Mouse (Mus musculus): Measurements from ENCODE around the gene Tymp.
A peak's percentile ranks its signal among the peaks of the same experiment; 100 is the strongest.

Gene Tymp

DNA sequence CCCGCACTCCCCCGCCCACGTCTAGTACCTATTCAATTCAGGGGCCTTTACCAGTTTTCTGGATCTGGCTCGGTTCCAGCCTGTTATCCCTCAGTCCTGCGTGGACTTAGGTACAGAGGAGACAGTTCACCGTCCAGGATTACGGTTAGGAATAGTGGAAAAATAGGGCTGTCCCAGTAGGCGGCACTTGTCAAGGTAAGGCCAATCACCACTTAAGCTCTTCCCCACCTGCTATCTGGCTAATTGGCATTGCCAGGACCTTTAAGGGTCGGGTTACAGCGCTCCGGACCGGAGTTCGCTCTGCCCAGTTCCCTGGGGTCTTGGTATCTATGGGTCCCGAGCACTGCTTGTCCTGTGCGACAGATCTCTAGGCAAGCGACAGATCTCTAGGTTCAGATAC is at the start of gene Tymp:
TSS of gene Tymp (minus strand) at position 83 of the 400 bp plus-strand sequence.
- no peak for DNase-seq (ENCODE audit: low spot score)

DNA sequence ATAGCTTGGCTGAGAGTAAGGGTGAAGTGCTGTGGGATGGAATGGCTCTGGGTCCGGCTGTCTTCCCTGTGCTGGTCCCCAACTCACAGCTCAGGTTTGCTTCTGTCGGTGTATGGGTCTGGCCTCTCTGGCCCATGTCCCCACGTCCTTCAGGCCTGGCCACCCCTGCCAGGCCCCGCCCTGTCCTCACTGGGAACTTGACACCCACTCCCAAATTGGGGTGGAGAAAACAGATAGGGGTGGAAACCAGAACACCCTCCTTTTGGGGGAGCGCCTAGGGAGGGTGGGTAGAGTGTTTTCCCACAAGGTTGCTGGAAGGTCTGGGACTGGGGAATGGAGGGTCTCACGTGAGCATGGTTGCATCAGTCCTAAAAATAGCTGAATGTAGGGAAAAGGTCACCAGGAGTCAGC is 48.9 kb upstream of the Tymp start, which contains the start of gene Cpt1b:
TSS of gene Cpt1b (minus strand) at position 153 of the 411 bp plus-strand sequence.
- no peak for DNase-seq (ENCODE audit: low spot score)

DNA sequence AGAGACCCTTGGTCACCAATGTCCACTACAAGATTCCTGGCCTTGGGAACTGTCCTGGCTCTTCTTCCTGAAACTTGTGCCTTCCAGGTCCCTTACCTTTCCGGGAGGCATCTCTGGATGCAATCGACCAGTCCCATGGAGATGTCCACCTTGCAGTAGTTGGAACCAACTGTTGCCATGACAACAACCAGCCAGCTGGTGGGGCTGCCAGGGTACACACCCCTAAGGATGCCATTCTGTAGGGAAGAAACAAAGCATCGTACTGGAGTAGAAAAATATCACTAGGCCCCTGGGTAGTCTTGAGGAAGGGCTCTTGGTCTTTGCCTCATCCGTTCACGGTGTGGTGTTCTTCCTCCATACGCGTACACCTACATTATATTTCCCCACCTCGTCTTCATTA is 47.8 kb upstream of the Tymp start:
- DNase-seq (ENCODE audit: low spot score): no peak

DNA sequence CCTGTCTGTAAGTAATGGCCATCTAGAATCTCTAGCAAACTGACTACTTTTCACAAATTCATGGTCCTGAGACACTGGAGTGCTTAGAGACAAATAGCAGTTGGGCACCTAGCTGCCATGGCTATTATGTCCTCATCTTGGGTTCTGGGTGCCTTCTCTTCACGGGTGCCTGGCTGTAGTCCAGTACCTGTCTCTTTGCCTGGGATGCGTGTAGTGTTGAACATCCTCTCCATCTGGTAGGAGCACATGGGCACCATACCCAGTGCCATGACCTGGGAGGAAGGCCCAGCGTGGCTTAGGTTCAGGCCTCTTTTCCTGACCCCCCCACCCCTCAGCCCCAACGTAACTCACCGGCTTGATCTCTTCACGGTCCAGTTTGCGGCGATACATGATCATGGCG is 45.1 kb upstream of the Tymp start:
- DNase-seq (ENCODE audit: low spot score): no peak

DNA sequence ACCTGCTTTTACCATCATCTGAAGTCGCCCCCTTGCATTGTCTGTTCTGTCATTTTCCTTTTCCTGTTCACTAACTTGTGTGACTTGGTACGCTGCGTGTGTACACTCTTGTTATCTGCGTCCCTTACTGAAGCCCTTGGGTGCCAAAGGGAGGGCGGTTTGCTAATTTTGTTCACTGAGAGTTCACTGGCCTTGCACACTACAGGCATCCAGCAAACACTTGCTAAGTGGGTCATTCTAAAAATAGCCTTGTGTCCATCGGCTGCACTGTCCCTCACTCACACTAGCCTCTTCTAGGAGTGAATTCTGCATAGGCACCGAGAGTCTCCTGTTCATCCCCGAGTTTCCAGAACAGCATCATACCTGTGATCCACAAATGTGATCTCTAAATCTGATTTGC is 38.4 kb upstream of the Tymp start:
- no peak for DNase-seq (ENCODE audit: low spot score)

DNA sequence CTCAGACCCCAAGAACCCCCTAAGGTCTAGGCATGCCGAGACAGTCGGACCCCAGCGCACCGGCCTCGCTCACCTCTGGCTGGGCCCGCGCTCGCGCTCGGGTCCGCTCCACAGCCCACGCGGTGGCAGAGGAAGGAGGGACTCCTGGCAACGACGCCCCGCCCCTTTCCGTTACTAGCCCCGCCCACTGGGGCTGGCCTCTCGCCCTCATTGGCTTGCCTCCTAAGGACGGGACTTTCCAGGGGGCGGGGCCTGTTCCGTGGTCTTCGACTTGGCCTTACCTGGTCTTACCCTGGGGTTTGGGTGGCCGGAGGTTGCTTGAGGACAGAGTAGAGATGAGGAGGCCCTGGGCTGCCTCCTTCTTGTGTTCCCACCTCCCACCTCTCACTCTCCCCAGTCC is 33.3 kb upstream of the Tymp start, which contains the start of gene Syce3:
TSS of gene Syce3 (minus strand) at position 386 of the 400 bp plus-strand sequence.
- peak; percentile 97 for DNase-seq (ENCODE audit: low spot score)

DNA sequence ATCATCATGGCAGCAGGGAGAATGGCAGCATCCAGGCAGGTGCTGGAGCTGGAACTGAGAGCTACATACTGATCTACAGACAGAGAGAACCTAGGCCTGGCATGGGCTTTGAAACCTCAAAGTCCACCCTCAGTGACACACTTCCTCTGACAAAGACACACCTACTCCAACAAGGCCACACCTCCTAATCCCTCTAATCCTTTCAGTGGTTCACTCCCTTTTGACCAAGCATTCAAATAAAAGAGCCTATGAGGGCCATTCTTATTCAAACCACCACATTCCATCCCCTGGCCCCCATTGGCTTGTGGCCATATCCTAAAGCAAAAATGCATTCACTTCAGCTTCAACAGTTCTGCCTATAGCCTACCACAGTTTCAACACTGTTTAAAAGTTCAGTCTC is 29.9 kb upstream of the Tymp start:
- no peak for DNase-seq (ENCODE audit: low spot score)

DNA sequence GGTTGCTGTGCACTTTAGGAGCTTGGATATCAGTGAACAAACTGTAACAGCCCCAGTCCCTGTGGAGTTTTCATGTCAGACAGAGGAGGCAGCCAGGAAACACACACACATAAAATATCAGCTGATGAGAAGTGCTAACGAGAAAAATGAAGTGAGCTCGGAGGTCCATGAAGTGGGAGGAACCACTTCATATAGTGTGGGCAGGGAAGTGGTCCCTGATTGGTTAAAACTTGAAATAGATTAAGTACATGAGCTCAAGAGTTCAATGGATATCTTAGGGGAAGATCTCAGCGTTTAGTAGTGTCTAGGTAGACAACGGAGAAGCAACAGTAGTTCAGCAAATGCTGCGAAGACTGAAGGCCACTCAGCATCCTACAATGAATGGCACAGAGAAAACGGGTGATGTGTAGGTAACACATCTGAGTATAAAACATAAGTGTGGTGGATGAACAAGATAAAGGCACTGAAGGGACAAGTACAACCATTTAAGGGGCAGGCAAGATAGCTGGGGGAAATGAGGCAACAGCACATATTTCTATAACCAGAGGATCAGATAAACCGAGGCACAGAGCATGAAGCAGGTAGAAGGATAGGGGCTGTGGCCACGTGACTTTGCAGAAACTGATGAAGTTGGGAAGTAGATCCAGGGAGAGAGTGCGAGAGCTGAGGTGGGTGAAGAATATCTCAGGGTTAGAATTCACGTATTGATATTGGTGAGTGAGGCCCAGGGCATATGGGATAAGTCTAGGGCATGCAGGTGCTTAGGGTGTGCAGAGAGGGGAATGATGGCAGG is 28.2 kb upstream of the Tymp start:
- DNase-seq (ENCODE audit: low spot score): no peak

DNA sequence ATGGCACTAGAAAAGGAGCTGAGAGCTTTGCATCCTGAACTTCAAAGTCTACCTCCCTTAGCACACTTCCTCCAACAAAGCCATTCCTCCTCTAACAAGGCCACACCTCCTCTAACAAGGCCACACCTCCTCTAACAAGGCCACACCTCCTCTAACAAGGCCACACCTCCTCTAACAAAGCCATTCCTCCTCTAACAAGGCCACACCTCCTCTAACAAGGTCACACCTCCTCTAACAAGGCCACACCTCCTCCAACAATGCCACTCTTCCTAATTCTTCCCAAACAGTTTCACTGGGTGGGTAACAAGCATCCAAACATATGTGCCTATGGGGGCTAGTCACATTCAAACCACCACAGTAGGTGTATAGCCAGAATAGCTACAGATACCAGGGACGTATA is 25.6 kb upstream of the Tymp start:
- no peak for DNase-seq (ENCODE audit: low spot score)

DNA sequence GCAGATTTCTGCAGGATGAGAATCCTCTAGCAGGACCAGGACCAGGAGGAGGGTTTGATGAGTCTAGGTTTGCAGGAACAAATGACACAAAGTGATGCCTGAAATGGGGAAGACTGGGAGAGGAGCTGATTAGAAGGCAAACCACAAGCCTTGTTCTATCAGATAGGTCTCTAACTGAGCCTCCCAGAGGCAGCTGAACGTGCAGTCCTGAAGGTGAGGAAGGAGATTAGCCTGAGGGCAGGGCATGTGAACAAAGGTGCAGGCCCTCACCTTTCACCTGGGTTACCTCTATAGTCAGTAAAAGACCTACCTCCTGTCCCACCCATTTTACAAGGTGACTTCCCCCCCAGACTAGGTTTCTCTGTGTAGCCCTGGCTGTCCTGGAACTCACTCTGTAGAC is 22.9 kb upstream of the Tymp start:
- no peak for DNase-seq (ENCODE audit: low spot score)

DNA sequence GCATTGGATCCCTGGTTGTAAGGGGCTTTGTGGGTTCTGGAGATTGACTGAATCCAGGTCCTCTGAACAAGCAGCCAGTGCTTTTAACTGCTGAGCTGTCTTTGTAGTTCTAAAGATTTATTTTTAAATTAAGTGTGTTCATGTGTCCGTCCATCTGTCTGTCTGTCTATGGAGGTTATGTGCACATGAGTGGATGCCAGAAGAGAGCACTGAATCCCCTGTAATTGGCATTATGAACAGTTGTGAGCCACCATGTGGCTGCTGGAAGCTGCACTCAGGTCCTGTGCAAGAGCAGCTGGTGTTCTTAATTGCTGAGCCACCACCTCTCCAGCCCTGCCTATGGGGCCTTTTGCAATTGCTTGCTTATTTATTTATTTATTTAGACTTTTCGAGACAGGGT is 21.3 kb upstream of the Tymp start:
- no peak for DNase-seq (ENCODE audit: low spot score)

DNA sequence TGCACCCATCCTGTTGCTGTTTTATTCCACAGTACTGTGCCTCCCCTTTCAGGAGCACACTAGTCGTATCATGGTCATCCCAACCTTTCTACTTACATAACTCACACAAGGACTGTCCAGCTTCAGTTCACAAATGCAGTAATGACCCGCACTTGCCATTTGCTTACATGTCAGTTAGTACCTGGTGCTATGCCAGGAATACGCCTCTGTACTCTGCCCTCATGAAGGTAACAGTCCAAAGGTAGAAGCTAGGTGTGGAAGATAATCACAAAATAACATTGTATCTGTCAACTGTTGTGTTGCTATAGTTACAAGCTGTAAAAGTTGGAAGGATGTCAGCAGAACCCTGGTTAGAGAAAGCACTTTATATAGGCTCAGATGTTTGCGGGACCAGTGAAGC is 20.0 kb upstream of the Tymp start:
- no peak for DNase-seq (ENCODE audit: low spot score)

DNA sequence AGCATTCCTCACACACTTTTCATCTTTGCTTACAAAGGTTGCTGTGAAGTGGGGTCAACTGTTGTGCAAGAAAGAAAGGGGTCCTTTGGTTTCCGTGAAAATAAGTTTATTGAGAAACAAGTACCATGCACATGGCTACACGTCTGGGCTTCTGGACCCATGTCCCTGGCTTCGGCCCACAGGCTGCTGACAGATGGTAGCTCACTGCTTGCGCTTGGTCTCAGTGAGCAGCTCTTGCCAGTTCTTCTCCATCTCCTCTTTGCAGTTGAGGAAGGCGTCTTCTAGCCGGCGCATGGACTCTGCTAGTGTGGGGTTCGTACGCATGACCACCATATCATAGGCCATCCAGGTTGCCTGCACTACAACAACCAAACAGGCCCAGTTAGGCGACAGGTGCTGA is 13.2 kb upstream of the Tymp start:
- DNase-seq (ENCODE audit: low spot score): no peak

DNA sequence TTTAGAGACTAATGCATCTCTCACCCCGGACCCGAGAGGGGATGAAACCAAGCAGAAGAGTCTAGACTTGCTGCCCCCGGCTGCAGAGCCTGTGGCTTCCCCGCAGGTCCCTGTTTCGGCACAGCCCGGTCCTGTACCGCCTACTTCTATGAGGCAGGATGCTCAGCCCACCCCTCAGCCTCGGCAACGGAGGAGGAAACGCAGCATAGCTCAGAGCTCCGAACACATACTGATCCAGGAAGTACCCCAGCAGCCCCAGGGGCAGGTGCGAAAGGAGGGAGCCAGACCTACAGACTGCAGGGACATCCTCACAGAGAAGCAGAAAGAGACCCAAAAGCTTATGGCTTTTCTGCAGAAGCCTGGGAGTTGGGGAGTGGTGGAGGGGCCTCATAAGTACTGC is 10.3 kb upstream of the Tymp start:
- DNase-seq (ENCODE audit: low spot score): no peak

DNA sequence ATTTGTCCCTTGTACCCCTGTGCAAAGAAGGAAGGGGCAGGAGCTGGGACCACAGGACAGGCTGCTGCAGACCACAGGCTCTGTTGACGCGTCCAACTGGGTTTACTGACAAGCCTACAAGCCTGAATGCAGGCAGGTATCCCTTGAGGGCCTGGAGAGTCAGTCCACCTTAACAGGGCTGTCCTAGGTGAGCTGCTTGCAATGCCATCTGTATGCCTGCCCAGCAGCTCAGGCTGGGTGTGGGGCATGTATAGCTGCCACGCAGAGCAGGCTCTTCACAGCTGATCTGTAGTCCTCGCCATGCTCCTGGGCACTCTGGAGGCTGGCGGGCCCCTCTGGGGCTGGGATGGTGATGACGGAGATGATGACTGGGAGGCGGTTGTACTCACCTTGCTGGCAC is 7.8 kb upstream of the Tymp start, which contains the start of gene Klhdc7b:
TSS of gene Klhdc7b (plus strand) at position 301 of the 400 bp plus-strand sequence.
- DNase-seq (ENCODE audit: low spot score): no peak

DNA sequence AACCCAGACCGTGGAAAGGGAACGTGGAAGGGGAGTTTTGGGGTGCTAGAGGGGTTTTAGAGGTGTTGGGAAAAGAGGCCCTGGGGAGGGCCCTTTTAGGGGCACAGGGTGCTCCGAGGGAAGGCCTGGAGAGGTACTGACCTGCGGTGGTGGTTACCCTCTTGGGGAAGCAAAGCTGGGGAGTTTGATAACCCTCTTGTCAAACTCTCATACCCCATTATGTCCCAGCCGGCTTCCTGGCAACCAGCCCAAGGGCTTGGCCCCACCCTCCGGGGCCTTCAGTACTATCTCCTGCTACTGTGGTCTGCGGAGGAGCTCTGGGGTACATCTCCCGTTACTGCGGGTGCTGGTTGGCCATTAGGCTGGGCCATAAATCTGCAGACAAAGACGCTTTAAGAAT is 2.6 kb upstream of the Tymp start:
- no peak for DNase-seq (ENCODE audit: low spot score)

DNA sequence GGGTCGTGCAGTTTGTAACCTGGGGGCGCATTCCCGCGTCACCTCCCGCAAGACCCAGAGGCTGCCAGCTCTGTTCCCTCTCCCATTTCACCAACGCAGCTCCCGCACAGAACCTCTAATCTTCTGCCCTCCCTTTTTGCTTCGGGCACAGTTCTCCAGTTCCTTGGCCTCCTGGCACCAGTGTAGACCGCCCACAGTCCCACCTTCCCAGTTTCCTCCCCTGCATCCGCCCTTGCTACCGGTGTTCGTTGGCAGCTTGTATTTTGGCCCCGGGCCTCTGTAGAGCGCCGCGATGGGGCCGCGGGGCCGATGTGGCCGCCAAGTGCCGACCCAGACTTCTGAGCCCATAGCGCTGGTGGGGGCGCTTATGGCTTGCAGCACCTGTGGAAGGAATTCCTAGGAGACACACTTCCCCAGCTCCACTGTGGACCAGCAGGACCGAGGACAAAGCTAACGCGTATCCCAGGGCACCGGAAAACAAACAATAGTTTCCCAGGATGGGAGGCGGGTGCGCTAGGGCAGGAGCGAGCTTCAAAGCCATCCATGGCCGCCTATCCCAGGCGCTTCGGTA is 2.1 kb upstream of the Tymp start, which contains the start of gene Odf3b:
TSS of gene Odf3b (minus strand) at position 452 of the 571 bp plus-strand sequence.
- no peak for DNase-seq (ENCODE audit: low spot score)

DNA sequence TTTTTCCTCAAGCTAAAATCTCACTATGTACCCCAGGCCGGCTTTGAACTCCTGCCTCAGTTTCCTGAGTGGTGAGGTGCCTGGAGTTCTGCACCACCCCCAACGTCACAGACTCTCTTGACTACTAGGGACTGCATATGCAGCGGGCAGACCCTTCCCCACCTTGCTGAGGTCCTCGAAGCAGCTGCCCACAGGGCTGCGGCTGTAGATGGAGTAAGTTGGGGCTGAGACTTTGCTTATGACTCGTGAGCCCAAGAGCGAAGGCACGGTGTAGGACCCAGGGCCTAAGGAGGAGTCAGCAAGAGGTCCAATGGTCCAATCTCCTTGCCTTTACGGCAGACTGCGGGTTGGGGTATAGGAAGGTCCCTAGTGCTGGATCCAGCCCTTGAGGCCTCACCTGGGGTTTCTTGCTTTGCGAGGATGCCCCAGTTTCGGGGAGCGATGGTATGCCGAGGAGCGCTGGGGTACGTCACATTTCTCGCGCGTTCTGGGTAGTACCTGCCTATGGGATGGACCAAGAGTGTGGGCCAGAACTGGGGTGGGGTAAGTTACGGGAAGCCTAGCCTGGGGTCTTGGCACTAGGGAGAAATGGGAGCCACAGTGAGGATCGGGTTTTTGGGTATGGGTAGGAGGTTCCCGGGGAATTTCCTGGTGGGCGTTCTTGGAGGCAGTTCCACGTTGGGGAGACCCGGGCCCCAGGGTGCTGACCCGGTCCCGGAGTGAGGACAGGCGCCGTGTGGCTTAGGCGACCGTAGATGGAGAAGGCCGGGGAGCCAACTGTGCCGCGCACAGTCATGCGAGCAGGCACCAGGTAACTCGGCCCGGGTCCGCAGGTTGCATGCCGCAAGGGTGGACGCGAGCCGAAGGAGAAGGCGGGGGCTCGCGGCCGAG is 1.3 kb upstream of the Tymp start:
- DNase-seq (ENCODE audit: low spot score): no peak

DNA sequence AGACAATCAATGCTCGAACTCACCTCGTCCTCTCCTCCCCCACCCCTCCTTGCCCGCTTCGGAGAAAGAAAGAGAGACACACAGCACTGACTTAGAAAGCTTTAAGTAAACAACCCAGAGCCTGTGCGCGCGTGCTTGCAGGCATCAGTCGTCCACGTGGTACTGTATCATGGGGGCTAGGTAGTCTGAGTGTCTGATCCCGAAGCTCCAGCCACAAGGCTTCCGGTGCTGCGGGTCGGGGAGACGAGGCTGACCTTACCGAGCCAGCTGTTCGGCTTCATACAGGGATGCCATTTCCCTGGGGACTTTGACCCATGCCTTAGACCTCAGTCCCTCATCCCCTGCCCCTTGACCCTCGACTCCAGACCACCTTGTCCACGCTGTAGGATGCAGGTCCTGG is 523 bp upstream of the Tymp start:
- DNase-seq (ENCODE audit: low spot score): no peak

DNA sequence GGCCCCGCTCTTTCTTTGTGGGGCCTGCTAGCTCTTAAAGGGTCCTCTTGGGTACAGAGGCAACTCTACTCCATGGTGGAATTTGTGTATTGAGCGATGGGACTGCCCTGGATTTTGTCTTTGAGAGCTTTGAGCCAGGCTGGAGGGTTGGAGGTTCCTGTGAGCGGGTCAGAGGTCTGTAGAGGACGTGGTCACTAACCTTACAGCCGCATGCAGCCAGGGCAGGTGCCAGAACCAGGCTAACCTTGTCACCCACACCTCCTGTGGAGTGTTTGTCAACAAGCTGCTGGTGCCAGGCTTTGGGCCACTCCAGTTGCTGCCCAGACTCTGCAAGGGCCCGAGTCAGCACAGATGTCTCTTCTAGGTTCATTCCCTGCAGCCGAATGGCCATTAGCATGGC is 799 bp downstream of the Tymp start:
- no peak for DNase-seq (ENCODE audit: low spot score)

DNA sequence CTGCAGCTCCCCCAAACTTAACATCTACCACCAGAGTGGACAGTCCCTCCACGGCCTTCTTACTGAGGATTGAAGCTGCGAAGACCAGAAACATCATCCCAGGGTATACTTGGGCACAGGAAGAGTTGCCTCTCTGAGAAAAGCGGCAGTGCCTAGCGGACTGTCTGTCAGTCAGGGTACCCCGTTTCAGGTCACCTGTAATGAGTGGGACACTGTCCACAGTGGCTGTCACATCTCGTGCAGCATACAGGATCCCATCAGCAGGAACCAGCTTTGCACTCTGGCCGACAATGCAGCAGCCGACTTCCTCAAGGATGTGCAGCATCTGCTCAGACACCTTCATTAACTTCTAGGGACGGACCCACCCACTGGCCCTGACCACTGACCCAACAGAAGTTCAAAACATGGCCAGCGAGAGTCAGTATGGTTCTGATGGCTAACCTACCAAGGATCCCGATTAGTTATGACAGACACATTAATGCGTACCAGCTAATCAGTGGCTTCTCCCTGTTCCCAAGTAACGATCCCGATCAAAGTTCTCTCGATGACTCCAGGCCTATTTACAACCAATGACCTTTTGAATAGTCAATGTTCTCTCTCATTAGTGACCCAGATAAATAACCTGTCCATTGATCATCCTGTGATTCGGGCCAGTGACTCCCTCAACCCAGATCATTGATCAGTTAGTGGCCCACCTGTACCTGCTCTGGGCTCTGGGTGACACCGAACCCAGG is 1.9 kb downstream of the Tymp start:
- DNase-seq (ENCODE audit: low spot score): no peak

DNA sequence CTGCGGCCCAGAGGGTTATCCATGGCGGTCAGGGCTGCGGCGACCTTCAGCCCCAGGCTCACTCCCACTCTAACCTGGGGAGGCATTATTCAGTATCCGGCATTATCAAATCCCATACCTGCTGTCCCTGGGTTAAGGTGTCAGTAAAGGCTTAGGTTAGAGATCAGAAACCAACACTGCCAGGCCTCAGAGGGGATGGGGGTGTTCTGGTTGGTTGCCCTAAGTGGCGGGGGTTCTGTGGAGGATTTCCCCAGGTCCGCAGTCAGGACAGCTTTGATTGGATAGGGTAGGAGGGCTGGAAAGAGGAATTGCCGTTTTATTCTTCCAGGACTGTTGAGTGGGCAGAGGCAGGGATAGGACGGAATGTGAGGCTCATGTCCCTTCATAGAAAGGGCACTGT is 2.5 kb downstream of the Tymp start:
- DNase-seq (ENCODE audit: low spot score): no peak

All from testis, postnatal 14 days (tissue).